Mouse (Mus musculus) liver (tissue): ENCODE data around the gene Wdcp.
"Not testable (repeated sequence)": the region's sequence is repeated elsewhere in the genome, so short reads cannot be mapped to it uniquely, and the experiment has no call there.

ENCODE experiments used
- DNase-seq: peaks from one replicate; pipeline ENCODE4 v3.0.0-alpha.2; 2020; ENCODE audit warnings: mixed read lengths

The Wdcp gene

DNA sequence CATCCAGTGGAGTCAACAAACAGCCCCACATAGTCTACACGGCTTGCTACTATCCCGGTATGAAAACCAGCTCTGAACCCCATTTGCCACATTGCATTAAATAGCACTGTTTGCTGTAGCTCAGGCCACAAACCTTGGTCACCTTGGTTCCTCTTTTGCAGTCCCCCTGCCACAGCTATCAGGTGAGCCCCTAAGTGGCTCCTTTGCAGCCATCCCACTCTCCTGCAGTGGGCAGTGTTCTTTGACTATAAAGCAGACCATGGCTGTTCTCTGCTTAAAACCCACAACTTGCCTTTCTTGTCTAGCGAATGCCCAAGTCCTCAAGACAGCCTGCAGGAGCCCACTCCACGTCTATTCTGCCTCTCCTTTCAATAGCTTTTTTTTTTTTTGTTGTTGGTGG, 29.2 kb downstream of the Wdcp start:
- DNase-seq, result peak; percentile 54

DNA sequence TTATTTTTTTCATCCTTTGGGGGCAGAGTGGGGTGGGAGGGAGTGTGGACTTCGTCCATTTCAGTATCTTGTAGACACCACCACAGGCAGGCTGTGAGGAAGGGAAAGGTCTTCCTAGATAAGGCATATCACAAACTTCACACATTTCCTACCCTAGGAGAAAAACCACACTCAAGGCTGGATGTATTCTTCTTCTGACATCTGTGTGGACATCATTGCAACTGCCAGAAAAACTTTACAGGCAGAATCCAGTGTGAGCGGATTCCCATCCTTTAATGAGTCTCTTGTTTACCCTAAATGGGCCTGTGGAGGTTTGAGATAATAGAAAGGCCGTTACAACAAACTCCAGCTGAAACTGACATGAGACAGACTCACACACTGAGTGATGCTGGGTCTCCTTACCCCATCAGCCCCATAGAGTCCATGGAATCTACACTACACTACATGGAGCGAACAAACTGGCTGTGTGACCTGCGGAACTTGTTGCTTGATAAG, 29.9 kb downstream of the Wdcp start:
- peak; percentile 79 for DNase-seq

DNA sequence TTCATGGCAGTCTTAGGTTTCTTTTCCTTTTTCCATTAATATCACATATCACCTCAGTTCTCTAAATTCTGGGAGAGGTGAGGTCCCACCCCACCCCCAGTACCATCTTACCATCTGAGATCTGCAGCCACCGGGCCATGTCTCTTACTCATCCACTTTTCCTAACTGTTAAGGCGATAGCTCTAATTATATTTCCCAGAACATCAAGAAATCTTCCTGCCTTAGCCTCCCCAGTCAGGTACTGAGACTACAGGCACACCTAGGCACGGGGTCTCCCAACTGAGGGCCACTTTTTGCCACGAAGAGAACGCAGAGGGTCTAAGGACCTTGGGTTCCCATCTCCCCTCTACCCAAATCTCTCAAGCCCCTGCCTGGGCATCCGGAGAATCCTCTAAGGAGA, 30.4 kb downstream of the Wdcp start:
- DNase-seq, result peak; percentile 45

DNA sequence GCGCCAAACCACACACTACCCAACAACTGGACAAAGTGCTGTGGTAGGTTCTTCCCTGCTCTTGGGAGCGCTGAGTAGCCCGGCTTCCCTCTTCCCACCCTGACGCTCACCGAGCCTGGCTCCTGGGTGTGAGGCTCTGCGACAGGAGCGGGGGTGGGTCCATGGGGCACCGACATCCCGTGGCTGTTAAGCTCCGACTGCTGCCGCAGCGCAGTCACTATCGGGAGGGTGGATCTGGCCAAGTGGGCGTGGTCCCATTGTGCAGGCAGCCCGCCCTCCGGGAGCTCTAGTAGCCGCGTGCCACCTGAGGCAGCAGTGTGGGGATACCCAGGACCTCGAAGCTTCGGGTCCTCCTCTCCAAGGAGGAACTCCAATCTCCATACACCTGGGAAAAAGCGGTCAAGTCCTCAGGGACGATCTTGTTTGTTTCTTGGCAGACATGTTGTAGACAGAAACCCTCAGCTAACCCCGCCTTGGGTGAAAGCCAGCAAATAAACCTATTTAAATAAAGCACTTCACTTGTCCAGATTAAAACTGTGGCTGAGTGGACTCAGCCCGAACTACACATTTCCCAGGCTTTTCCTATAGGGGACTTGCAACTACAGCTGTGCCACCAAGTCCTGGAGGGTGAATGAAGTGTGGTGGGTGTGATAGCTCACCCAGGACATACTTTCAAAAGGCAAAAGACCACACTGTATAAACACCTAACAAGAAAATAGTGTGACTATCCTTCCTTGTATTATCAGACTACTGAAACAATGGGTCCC, 31.2 kb downstream of the Wdcp start, which contains the start of gene Mfsd2b:
Gene Mfsd2b, minus strand, starts transcription at position 199 of the 767 bp plus-strand sequence.
- peak; percentile 97 for DNase-seq

DNA sequence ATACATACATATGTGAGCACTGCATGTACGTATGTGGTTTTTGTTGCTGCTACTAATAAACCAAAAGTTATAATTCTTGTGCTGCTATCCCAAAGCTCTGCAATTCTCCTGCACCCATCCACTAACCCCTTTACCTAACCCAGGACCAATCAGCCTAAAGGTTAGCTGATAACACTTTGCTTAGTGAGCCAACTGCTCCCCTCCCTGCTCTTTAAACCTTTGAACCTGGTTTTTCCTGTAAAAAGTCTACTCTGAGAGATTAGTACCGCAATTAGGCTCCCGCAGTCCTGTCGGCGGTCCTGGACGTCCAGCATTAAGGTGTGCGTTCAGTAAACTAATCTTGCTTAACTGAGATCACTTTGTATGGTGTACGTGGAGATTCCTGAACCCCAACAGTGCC, 32.5 kb downstream of the Wdcp start:
- DNase-seq, result no peak

DNA sequence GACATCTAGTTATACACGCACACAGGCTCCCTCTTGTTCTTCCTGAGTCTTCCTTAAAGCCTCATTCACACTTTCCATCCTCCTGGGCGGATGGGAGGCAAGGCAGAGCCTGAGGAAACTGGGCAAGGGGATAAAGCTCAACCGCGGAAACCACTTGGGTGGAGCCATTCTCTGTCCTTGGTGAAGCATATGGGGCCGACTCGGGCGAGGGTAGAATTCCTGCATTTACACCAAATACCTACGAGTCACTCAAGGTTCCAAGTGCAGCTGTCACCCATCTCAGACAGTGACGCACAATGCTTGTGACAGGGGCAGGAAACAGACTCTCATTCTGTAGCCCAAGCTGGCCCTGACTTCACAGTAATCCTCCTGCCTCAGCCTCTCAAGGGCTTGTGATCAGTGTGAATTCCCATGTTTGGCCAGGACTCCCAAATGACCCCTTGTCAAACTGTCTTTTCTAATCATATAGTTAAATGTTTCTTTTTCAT, 35.2 kb downstream of the Wdcp start:
- no peak for DNase-seq

DNA sequence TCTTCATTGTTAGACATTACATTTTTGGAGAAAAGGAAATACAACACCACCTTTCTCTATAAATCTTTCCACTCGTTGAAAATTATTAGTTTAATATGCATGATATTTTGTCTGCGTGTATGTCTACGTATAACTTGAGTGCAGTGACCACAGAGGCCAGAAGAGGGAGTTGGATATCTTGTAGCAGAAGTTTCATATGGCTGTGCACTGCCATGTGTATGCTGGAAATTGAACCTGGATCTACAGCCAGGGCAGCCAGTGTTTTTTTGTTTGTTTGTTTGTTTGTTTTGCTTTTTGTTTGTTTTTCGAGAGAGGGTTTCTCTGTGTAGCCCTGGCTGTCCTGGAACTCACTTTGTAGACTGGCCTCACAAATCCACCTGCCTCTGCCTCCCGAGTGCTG, 35.9 kb downstream of the Wdcp start:
- DNase-seq, result peak; percentile 47

DNA sequence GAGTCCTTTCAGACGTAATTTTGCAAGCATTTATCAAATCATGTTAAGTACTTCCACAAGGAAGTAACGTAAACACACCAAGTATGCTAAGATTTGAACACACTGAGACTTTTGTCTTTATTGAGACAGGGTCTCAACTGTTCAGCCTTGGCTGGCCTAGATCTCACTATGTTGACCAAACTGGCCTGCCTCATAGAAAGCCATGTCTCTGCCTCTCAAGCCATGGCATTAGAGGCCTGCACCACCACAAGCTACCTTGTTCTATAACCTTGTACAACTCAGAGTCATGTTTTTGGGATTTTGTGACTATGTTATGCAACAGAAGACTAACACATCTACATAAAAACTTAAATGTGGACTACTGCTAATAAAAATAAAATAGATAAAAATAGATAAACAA, 39.0 kb downstream of the Wdcp start:
- no peak for DNase-seq

DNA sequence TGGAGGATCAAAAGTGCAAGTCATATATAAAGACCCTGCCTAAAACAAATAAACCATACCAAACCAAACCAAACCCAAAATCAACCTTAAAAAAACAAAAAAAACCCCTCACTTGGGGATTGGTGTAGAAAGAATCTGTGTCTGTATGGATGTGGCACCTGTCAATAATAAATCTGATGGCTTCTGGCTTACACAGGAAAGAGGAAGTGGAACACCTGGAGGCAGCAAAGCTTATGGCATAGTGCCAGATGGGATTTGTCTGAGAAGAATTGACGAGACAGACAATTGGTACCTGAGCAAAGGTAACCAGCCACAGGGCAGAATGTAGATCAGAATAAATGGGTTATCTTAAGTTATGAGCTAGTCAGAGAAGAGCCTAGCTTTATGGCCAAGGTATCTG, 42.0 kb downstream of the Wdcp start:
- DNase-seq, result no peak

DNA sequence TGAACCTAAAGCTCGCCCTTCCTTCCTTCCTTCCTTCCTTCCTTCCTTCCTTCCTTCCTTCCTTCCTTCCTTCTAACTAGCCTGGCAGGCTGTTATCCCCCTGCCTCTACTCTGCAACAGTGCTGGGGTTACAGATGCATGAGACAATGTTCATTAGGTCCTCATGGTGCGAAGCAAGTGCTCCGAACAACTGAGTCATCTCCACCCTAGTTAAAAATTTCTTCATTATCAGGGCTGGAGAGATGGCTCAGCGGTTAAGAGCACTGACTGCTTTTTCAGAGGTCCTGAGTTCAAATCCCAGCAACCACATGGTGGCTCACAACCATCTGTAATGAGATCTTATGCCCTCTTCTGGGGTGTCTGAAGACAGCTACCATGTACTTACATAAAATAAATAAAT, 43.5 kb downstream of the Wdcp start:
- DNase-seq, result not testable (repeated sequence)

DNA sequence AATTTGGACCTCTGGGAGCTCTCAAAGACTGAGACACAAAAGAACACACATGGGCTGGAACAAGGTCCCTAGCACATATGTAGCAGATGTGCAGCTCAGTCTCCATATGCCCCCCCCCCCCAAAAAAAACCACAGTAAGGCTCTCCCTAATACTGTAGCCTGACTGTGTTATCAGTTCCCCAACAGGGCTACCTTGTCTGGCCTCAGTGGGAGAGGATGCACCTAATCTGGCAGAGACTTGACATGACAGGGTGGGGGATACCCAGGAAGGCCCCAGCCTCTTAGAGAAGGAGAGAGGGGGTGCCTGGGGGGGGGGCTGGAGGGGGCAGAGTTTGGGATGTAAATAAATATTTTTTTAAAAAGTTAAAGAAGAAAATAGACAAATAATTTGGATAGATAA, 45.6 kb downstream of the Wdcp start:
- peak; percentile 56 for DNase-seq

DNA sequence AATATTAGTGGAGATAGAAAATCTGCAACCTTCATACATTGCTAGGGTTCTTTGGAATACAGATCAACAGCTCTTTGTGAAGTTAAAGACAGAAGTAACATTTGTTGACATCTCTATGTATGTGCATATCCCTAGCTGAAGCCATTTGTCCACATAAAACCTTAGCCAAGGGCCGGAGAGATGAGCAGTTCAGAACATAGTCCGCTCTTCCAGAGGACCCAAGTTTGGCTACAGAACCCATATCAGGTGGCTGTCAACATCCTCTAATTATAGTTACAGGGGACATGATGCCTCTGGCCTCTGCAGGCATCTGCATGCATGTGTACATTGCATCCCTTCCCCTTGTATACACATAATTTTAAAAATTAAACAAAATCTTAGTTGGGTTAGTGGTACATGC, 46.1 kb downstream of the Wdcp start:
- no peak for DNase-seq

DNA sequence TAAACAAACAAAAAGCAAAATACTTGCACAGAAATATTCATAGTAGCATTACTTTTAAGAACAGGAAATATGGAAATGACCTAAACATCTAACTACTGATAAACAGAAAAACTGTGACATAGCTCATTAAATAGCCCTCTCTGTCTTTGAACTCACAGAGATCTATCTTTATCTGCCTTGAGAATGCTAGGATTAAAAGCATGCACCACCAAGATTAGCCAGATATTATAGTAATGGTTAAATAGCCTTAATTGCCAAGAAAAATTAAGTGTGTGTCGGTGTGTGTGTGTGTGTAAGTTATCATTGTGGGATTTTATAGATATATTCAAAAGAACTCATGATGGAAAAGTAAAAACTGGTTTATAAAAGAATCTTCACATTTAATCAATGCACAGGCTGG, 46.8 kb downstream of the Wdcp start:
- DNase-seq, result no peak

DNA sequence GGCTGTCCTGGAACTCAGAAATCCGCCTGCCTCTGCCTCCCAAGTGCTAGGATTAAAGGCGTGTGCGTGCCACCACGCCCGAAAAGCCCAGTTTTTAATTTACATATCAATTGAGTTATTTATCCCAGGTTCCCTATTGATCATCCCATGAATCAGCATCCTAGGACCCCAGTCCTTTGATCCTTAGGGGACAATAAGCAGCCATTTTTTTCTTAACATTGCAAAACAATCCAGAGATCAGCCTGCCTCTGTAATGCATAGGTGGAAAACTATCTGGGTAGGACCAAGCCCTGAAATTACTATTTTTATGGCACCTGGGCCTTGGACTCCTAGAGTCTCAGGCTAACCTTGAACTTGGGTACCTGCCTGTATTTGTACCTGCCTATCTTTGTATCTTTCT, 54.9 kb downstream of the Wdcp start:
- DNase-seq, result no peak

DNA sequence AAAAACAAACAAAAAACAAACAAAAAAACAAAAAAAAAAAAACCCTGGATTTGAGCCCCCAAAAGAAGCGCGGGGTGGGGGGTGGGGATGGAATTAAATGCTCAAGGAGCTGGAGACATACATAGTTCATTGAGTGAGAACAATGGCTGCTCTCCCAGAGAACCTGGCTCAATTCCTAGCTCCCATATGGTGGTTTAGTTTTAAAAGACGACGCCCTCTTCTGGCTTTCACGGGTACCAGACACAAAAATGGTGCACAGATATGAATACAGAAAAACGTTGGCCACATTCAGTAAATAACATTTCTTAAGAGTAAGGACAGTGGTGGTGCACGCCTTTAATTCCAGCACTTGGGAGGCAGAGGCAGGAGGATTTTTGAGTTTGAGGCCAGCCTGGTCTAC, 62.8 kb downstream of the Wdcp start:
- peak; percentile 30 for DNase-seq

DNA sequence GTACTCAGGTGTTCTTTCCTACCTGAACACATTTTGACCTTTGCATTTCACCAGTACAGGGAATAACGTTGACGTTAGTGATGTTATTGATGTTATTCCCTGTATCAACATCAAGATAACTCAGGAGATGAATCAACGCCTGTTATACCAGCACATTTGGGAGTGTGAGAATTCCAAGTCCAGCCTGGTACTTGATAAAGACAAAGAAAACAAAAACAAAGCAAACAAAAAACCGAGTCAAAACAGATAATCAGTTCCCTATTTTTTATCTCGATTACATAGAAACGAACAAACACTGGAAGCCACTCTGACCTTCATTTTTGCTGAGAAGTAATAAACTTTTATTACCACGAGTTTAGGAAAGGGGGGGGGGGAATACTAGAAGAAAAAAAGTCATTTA, 63.4 kb downstream of the Wdcp start:
- no peak for DNase-seq

DNA sequence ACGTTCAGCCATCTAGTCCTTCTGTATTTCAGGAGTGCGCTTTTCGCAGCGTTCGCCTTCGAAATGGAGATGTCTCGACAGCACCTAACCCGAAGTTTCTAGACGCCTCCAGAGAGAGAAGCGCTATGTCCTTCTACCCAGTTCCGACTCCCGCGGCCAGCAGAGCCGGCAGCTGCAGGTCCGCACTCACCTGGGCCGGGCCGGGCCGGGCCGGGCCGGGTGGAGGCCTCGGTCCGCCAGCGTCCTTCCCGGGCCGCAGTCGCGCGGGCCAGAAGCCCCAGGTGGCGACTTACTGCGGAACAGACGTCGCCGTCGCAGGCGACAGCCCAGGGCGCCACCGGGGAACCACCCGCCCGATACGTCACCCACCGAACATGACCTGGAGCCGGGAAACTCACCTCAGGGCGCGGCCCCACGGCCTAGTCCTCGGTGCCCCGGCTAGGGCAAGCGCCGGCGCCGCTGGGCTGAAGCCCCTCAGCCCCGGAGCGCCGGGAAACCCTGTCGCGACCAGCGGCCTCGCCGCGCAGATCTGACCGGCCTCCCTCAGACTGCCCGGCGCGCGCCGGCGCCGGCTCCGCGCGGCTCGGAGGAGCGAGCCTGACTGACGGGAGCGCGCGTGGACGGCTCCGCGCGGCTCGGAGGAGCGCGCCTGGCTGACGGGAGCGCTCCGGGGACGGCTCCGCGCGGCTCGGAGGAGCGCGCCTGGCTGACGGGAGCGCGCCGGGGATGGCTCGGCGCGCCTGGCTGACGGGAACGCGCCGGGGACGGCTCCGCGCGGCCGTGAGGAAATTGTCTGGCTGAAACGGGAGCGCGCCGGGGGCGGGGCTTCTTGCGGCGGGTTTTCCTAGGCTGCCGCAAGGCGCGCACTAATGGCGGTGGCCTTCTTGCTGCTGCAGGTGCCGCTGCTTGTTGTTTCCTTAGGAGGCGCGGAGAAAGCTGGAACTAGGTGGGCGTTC, 64.1 kb downstream of the Wdcp start, which contains the start of gene Ubxn2a:
Gene Ubxn2a, minus strand, starts transcription at position 755 of the 956 bp plus-strand sequence.
- peak; percentile 96 for DNase-seq

DNA sequence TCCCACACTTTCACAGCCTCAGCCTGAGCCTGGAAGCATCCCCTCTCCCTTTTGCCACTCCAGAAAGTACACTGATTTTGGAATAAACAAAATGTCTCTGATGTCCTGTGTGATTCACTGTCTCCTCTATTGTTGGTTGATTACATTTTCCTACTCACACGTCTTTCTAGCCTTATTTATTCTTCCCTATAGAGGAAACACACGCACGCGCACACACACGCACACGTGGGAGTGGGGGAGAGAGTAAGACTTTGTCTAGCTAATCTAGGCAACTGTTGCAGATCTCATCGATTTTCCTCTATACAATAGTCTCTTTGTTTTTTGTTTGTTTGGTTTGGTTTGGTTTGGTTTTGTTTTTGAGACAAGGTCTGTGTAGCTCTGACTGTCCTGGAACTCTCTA, 65.3 kb downstream of the Wdcp start:
- DNase-seq, result no peak
